Mouse (Mus musculus): ENCODE results near the gene Serpine1. TPM values are rescaled to one million over a fixed set of nuclear protein-coding genes. Genes with fewer than 3 reads are reported as not detected.
A peak's percentile ranks its signal among the peaks of the same experiment; 100 is the strongest.

The Serpine1 gene
- total RNA-seq, 2 experiments from 2014 or later, result 2.2 to 2.9 TPM

DNA sequence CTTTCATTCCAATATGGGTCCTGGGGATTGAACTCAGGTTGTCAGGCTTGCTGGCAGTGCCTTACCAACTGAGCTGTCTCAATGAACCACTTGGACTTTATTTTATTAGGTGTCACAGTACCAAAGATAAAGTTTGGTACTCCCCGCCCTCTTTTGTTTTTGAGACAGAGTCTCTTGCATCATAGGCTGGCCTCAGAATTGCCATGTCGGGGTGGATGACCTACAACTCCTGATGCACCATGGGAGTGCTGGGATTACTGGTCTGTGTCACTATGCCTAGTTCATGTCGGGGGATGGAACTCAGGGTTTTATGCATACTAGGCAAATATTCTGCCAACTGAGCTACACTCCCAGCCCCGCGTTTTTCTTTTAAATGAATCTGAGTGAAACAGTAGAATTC, 17.2 kb downstream of the Serpine1 start:
- DNase-seq, result no peak

DNA sequence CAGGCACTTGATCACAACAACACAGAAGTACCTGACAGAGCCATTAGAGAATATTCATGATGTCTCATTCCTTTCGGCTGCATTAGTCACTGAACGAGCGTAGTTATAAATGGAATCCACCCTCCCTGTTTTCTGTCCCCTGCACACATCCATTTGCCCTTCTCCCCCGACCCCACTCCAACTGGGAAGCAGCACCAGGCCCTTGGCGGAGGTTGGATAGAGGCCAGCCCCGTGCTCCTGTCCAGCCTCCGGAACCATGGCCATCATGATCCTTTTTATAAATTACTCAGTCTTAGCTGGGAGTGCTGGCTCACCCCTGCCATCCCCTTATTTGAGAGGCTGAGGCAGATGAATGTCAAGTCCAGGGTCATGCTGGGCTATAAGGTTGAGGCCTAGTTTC, 17.8 kb downstream of the Serpine1 start:
- DNase-seq, result no peak

DNA sequence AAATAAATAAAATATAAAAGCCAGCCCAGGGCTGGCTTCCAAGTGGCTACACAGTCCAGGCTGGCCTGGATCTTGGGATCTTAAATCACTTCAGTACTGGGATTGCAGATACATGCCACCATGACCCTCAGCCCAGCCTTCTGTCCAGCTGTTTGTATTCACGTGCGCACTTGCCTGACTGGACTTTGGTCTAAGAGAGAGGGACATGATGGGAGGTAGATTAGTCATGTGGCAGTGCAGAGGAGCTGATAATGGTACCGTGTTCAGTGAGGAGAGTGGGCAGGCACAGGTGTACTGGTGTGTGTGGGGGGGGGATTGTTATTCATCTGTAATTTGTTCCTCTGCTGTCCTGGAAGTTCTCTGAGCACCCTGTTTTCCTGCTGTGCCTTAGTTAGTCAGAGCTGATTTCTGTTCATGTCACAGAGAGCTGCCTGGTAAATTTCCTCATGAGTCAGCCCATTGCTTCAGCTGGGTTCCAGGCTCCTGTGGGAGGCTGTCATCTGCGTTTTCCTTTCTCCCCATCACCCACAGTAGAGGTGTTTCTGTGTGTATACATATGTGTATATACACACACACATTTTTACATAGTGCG, 20.1 kb downstream of the Serpine1 start:
- DNase-seq, result no peak

DNA sequence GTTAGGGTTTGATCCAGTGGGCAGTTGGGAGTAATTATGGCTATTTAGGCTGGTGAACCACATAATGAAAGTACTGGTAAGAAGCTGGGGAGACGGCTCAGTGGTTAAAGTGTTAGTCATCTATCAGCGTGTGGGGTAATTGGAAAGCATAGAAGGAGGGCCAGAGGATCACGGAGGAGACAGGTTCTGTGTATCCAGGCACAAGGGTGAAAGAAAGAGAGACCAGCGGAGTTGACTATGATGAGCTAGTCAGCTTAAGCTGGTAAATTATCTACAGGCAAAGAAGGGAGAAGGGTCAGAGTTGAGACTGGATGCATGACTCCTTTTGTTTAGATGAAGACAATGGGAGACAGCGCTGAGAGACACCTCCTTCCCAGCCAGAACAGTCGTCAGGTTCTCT, 20.9 kb downstream of the Serpine1 start:
- DNase-seq, result no peak

DNA sequence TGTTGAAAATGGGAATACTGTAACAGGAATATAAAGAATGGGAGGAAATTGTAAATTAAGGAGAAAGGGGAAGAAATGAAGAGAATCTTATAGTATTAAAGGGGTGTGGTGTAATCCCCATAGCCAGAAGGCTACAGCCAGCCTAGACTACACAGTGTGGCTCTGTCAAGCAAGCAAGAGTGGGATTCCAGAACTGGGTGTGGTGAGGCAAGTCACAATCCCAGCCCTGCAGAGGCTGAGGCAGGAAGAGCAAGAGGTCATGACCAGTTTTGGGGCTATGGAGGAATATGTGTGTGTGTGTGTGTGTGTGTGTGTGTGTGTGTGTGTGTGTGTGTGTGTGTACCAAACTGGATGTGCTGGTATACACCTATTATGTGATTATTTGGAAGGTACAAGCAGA, 25.1 kb downstream of the Serpine1 start:
- no peak for DNase-seq

DNA sequence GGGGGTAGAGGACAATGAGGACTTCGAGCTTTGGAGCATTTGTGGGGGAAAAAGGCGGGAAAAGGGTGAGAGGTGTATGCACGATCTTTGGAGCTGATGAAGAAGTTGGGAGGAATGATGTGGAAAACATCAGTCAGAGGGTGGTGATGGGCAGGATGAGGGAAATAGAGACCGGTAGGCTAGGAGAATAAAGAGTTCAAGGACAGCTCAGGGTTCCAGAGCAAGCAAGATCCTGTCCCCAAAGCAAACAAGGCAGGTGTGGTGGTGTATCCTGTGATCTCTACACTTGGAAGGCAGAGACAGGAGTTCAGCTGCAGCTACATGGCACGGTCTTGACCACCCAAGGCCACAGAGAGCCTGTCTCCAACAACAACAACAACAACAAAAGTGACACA, 25.7 kb downstream of the Serpine1 start:
- DNase-seq, result no peak

DNA sequence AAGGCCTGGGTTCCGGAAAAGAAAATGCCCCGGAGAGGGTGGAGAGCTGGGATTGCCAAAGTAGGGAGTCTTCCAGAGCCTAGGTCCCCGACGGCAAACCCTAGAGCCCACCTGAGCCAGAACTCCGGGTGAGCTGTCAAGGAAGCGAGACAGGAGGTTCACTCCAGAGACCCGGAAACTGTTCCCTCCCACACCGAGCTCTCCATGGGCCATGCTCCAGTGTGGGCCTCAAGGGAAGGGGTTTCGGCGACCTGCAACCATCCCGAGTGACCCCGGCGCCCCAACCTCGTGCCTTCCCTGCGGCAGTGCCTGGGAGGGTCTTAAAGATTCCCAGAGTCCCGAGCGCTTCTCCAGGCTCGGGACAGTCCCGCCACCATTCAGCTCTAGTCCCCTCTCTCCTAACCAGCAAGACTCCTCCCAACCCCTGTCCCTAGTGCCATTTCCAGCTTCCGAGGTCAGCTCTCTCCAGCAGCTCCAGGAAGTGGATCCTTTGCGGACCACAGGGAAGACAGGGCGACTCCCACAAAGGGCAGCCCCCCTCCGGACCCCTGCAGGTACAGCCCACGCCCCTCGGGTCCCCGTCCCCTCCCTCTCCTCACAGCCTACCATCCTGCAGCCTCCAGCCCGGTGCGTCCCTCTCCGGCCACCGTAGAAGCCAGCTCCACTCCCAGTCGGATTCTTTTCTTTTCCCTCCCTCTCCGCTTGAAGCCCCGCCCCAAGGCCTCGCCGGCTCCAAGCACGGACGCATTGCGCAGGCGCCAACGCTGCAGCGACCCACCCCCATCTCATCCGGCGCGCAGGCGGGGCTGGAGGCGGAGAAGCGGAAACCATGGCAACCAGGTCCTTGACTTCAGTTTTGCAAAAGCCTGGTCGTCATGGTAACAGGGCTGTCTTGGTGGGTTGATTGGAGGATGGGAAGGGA, 26.4 kb downstream of the Serpine1 start, which contains the start of gene Ap1s1:
Gene Ap1s1, minus strand, starts transcription at position 734 of the 922 bp plus-strand sequence.
- peak; percentile 97 for DNase-seq

DNA sequence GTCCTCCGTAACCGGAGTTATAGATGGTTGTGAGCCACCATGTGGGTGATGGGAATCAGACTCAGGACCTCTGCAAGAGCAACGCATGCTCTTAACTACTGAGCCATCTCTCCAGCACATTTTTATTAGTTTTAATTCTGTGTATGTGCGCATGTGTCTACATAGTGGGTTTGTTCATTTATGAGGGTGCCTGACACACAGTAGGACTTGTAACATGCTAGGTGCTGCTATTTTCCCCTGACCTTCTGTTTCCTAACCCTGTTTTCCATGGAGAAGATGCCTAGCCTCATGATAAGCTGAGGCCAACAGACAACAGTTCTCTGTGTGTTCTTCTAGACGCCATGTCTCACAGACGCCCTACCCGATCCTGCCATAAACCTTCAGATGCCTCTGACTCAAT, 28.1 kb downstream of the Serpine1 start:
- DNase-seq, result no peak

DNA sequence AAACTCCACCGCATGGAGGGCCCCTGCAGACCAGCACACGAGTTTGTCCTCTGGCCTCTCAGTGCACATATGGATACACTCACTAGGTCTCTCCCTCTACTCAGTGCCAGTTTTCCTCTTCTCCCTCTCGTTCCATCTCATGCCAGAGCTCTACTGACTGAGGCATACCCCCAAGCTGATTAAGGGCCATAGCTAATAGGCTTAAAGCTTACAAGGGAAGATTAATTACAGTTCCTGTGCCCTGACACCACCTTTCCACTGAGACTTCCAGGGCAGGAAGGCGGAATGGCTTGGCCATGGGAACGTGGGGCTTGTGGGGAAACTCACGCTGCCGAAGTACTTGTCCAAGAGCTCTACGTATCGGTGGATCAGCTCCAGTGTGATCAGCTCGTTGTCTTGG, 30.6 kb downstream of the Serpine1 start:
- DNase-seq, result no peak

DNA sequence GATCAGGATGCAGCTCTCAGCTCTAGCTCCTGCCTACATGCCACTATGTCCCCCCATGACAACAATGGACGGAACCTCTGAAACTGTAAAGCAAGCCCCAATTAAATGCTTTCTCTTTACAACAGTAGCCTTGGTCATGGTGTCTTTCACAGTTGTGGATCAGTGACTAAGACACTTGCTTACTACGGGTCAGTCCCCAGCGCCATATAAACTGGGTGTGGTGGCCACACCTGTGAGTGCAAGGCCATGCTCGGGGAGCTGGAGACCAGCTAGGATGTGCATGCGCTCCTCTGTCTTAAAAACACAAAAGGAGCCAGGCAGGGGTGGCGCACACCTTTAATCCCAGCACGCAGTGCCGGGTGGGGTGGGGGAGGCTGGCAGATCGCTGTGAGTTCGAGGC, 32.6 kb downstream of the Serpine1 start:
- DNase-seq, result no peak

DNA sequence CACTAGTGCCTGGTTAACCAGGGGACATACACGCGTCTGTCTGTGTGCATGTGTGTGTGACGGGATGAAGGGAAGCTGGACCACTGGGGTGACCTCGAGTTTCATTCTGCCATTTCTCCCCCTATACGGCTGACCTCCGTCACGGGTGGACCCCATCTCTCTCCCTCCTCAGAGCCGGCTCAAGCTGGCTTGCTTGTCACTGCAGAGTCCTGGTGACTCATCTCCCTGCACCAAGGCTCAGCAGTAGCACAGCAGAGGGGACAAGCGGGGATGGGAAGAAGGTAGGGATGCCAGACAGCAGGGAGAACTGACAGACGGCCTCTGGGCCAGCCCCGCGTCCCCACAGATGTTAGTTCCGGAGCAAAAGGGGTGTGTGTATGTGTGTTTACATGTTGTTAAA, 35.9 kb downstream of the Serpine1 start:
- DNase-seq, result no peak

DNA sequence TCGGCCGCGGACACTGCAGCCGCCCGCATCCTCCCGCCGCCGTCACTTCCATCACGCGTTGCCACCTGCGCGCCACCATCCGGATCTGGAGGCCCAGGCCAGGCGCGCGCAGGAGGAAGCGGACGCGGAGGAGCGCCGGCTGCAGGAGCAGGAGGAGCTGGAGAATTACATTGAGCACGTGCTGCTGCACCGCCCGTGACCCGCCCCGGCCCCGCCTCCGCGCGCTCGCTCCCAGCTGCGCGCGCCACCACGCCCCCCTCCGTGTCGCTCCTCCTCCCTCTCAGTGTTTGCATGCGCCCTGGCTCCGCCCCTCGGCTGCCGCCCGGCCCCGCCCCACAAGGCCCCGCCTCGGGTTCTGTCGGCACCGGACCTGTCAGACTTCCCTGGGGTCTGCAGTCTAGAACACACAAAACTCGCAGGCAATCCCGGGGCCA, 39.4 kb downstream of the Serpine1 start:
- peak; percentile 82 for DNase-seq

DNA sequence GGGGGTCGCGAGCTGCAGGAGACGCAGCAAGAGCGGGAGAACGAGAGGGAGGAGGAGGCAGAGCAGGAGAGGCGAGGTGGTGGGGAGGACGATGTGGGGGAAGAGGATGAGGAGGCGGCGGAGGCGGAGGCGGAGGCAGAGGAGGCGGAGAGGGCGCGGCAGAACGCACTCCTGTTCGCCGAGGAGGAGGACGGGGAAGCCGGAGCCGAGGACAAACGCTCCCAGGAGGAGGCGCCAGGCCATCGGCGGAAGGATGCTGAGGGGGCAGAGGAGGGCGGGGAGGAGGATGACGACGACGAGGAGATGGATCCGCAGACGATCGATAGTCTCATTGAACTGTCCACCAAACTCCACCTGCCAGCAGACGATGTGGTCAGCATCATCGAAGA, 40.0 kb downstream of the Serpine1 start:
- peak; percentile 19 for DNase-seq

DNA sequence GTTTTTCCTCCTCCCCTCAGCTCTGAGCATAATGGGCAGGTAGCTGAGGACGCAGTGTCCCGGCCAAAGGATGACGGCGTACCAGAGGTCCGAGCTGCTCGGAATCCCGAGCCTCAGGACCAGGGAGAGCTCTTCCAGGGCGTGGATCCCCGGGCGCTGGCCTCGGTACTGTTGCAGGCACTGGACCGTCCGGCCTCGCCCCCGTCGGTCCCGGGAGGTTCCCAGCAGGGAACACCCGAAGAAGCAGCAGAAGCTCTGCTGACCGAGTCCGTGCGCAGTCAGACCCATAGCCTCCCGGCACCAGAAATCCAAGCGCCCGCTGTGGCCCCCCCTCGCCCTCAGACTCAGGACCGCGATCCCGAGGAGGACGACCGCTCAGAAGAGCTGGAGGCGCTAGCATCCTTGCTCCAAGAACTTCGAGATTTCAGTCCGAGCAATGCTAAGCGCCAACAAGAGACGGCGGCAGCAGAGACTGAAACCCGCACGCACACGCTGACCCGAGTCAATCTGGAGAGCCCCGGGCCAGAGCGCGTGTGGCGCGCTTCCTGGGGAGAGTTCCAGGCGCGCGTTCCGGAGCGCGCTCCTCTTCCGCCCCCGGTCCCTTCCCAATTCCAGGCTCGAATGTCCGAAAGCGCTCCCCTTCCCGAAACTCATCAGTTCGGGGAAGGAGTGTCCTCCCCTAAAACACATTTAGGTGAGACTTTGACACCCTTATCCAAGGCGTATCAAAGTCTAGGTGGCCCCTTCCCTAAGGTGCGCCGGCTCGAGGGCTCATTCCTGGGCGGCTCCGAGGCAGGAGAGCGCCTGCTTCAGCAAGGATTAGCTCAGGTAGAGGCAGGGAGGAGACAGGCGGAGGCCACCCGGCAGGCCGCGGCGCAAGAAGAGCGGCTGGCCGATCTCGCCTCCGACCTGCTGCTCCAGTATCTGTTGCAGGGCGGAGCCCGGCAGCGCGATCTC, 40.7 kb downstream of the Serpine1 start:
- peak; percentile 51 for DNase-seq

DNA sequence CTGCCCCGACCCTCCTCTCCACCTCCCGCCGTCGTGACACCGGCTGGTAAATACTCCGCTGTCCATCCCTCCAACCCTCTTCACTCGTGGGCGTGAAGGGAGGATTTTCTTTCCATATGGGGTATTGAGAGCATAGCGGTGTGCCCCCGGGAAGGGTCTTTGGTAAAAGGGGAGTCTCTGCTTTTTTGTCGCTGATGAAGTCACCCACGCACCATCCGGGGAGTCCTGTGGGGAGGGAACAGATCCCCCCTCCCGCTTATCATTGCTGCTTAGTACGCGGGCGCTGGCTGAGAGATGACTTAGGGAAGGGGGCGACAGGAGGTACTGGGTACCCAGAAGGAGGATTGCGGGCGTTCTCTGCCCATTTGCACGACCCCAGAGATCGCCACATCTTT, 41.7 kb downstream of the Serpine1 start:
- no peak for DNase-seq

DNA sequence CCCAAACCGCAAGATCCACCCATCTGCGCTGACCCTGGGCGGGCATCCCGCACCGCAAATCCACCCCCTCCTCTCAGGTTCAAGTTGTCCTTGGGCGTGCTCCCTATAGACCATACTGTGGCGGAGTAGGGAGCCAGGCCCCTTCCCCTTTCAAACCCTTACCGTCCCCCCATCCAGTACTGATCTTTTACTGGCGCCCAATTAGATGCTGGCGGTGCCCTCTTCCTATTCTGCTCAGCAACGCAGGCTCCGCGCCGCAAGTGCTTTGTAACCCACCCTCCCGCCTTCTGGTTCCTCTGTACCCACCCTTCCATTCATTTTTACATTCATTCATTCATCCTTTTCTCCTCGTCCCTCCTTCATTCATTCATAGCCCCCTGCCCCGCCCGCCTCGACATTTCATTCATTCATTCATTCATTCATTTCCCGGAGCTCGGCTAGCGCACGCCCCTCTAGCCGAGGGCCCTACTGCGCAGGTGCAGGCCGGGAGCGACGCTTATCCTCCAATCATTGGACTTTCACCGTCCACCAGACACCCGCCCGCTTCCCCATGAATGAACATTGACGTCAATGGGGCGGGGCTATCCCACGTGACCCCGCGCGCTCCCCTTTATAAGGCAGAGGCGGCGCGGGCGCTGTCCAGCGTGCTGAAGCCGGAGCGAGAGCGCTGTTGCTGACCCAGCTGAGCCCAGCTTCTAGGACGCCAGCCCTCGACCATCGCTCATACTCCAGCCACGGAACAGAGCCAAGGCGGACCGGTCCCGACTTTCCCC, 42.2 kb downstream of the Serpine1 start:
- peak; percentile 99 for DNase-seq

DNA sequence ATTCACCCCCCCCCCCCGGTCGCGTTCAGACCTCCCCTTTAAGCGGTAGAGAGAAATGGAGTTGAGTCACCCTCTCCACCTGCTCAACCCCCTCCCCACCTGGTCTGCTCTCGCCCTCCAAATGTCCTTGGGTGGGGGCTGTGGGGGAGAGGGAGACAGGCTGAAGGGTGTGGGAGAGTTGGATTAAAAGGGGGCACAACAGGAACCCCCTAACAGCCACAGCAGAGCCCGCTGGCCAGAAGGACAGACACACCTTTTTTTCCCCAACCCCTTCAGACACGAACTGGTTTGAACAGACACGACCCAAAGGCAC, 42.8 kb downstream of the Serpine1 start:
- DNase-seq, result no peak

DNA sequence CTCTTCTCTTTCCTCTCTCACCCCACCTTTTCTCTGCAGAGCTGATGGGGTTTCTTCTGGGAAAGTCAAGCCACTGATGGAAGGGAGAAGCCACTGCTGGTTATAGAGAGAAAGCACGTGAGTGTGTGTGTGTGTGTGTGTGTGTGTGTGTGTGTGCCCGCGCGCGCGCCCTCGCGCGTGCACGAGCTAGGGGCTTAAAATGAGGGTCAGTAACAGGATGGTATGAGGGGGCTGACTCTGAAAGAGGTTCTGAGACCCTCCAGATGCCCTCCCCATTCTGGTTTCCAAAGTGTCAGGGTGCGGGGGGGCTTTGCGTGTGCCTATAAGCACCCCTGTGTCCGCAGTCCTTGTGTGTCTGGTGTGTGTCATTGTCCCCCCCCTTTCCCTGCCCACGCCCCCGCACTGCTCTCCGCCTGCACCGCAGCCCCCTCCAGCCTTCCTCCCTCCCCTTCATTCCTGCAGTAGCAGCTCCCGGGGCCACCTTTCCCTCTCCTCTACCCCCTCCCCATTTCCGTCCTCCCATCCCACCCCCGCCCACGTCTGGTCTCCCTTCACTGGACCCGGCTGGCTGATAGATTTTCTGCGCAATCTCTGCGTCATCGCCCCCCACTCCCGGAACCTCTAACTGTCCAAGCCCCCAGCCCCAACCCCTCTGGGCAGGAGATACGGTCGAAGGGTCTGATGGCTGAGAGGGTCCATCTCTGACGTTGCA, 43.4 kb downstream of the Serpine1 start:
- no peak for DNase-seq

DNA sequence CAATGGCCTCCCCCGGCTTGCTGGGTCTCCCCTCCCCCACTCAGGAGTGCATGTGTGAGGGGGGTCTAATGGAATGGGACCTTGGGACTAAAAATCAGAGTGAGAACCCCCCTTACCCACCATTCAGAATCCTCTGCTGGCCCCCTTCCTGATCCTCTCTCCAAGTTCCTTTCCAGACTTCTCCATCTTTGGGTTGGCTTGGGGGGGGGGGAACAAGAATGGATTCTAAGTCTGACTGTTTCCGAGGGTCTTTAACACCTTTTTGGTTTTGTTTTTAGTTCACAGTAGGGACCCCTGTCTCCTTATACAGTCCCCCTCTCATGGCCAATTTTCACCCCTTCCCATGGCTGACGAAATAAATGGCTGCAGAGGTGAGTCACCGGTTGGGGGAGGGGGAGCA, 46.0 kb downstream of the Serpine1 start, which contains the start of gene Vgf:
Gene Vgf, plus strand, starts transcription at position 301 of the 400 bp plus-strand sequence.
- no peak for DNase-seq

DNA sequence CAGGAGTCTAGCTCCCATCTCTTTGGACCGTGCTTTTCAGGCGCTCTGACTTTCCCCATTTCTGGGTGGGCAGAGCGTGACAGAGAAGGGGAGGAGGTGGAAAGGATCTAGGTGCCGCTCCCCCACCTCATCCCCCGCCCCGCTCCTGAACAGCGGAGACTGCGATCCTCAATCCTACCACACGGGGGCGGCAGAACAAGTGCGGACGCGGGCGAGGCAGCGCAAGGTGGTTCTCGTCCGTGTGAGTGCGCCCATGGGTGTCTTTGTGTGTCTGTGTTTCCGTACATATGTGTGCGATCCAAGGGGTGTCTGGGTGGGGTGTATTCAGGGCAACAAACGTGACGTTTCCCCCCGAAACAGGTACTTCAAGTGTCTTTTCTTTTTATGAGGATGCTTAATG, 46.9 kb downstream of the Serpine1 start:
- peak; percentile 88 for DNase-seq

DNA sequence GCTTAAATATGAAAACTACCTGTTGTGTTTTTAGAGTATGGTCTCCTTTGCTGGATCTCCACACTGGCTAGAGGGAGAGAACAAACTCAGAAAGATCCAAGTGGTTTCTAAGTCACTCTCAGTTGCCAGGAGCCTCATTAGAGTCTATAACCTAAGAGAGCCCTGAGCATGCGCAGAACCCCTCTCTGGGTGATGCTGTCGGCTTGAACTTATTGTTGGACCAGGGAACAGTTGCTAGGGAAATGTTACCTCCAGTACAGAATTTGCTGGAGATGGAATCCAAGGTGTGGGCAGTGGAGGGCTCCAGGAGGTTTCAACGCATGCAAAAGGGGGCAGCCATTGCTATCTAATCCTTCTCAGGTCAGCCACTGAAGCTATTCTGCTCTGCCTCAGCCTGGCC, 47.8 kb downstream of the Serpine1 start:
- DNase-seq, result no peak

Measured in gastrocnemius, postnatal 10 days (tissue).